Mouse (Mus musculus) thymus, postnatal 10 days (tissue): Measurements from ENCODE around the gene Vmn2r47.
"Not testable (repeated sequence)": the region's sequence is repeated elsewhere in the genome, so short reads cannot be mapped to it uniquely, and the experiment has no call there.

Experiments used
- DNase-seq, 2 experiments: peaks; one replicate each; pipeline ENCODE4 v3.0.0; 2021; ENCODE audit warnings: low spot score in 2 of 2

Gene Vmn2r47

DNA sequence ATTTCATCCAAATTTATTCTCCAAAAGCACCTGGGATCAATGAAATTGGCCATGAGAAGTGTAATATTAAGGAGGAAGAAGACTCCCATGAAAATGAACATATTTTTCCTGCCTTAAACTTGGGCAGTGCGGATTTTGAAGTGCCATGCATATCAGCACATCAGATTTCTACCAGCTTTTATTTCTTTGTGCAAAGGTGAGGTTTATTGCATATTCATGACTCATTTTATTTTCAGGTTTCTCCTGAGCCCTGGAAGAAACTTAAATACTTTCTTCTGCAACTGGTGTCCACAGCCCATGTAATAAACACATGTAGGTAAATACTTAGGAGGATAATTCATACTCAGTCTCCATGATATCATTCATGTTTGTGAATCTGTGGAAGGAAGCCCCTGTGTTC, at the start of gene Vmn2r47:
Gene Vmn2r47 (minus strand): TSS at position 101 of the 400 bp plus-strand sequence.
- not testable (repeated sequence) for DNase-seq

GRCm38 (mm10) chr7:9770471-9770870, 70.7 kb downstream of the Vmn2r47 start, which contains the start of gene Vmn2r46:
Gene Vmn2r46 (minus strand): TSS chr7:9770571.
- DNase-seq = not testable (repeated sequence)
